Comparison of ENCODE assay signal across 7 mouse cellular contexts in genomic region chr15:99126816-99127365, GRCm38 (mm10). TPM values are rescaled to one million over a fixed set of nuclear protein-coding genes. Genes with fewer than 3 reads are reported as not detected.
DNase-seq lines count a peak whose midpoint lies in the region; ATAC-seq lines count a peak whose summit lies in the region.

No protein-coding gene starts in this region.

- peak overlapping the region; percentile 94 for H3K4me3 ChIP-seq in megakaryocyte, embryonic 14.5 days (replicated peaks)
- peak overlapping the region; percentile 98 for H3K4me3 ChIP-seq in brown adipose tissue, adult 24 weeks (ENCODE audit: insufficient read depth, low read depth, low read length)
- peak overlapping the region; percentile 87 for H3K4me3 ChIP-seq in heart, embryonic 15.5 days
- peak overlapping the region; percentile 43 for H3K4me3 ChIP-seq in macrophage (ENCODE audit: inconsistent target)

- H3K4me1 ChIP-seq in megakaryocyte, embryonic 14.5 days, result peaks cover 44% of the 10 kb centered on the region
- H3K4me1 ChIP-seq in brown adipose tissue, adult 24 weeks (ENCODE audit: control insufficient read depth, insufficient read depth, insufficient read length, low read length), result no peaks in the 10 kb centered on the region
- peaks cover 29% of the 10 kb centered on the region for H3K4me1 ChIP-seq in heart, embryonic 15.5 days (replicated peaks)

- peak overlapping the region; percentile 70 for H3K4me2 ChIP-seq in heart, embryonic 15.5 days

- peak overlapping the region; percentile 82 for H3K9ac ChIP-seq in heart, embryonic 15.5 days

- WGBS in heart, embryonic 15.5 days, result under 1% methylated on average over 35 of the region's 35 CpGs
- 13% methylated on average over 27 of the region's 35 CpGs for WGBS in macrophage (ENCODE audit: missing documents)

- no peak for ATAC-seq in megakaryocyte, adult 5-6 weeks (ENCODE audit: poor library complexity, severe bottlenecking)
- no peak for ATAC-seq in heart, embryonic 15.5 days (replicated peaks; ENCODE audit: insufficient number of reproducible peaks, insufficient read depth, low FRiP score, low read depth)

- H3K9me3 ChIP-seq in megakaryocyte, embryonic 14.5 days, result no peaks in the 10 kb centered on the region
- H3K9me3 ChIP-seq in heart, embryonic 15.5 days (replicated peaks), result no peaks in the 10 kb centered on the region

- H3K79me2 ChIP-seq in macrophage (ENCODE audit: inconsistent target), result no peaks in the 10 kb centered on the region

- peaks cover 4% of the 10 kb centered on the region for H3K36me3 ChIP-seq in megakaryocyte, embryonic 14.5 days (replicated peaks; ENCODE audit: low read length)
- no peaks in the 10 kb centered on the region for H3K36me3 ChIP-seq in heart, embryonic 15.5 days
- H3K36me3 ChIP-seq in macrophage (ENCODE audit: inconsistent target), result no peaks in the 10 kb centered on the region

- no peak overlapping the region for H3K27ac ChIP-seq in brown adipose tissue, adult 24 weeks (replicated peaks; ENCODE audit: low read depth, low read length)
- H3K27ac ChIP-seq in heart, embryonic 15.5 days, result peak overlapping the region; percentile 95
- no peak overlapping the region for H3K27ac ChIP-seq in macrophage

- peaks cover 8% of the 10 kb centered on the region for H3K27me3 ChIP-seq in megakaryocyte, embryonic 14.5 days (replicated peaks)
- H3K27me3 ChIP-seq in heart, embryonic 15.5 days, result no peaks in the 10 kb centered on the region

- intact Hi-C loops in left cerebral cortex, postnatal 14 days (cut with DNase I), result no loop called here
- intact Hi-C loops in left cerebral cortex, postnatal 10 days (cut with DNase I), result no loop called here

- DNase-seq in left cerebral cortex, postnatal 14 days (ENCODE audit: low spot score in 2 of 2), result no peak
- no peak for DNase-seq in left cerebral cortex, postnatal 10 days (ENCODE audit: extremely low spot score in 1 of 2, low spot score in 2 of 2)

RNA-seq across cellular contexts. Expression of gene Spats2, which starts 1.2 kb away (rescaled TPM):
- polyA plus RNA-seq in megakaryocyte, embryonic 14.5 days (2012; ENCODE audit: insufficient read depth, low replicate concordance), result 5.3 and 8.2 TPM in 2 replicates
- not detected in 2 replicates for total RNA-seq in megakaryocyte, adult 5-6 weeks (2015)
- total RNA-seq in megakaryocyte, adult 5-6 weeks (2017), result not detected in 2 replicates
- 8.5 and 10.9 TPM in 2 replicates for polyA plus RNA-seq in brown adipose tissue, adult 24 weeks (2012; ENCODE audit: insufficient read depth, insufficient read length, missing spikeins)
- polyA plus RNA-seq in heart, embryonic 15.5 days (2015; fragmentation: Nextera tagmentation; extraction: Ambion mirVana), result 27.3 and 28.7 TPM in 2 replicates
- 1 to 10 TPM in 23 of 26 experiments, under 1 TPM in 3; 0.58 to 7.9 (median 3.8) TPM for total RNA-seq in macrophage (2018; cell fraction: chromatin; rRNA removed)
- 1 to 10 TPM; 2.0 to 4.2 (median 3.1) TPM for total RNA-seq in macrophage (2018; cell fraction: cytosol; rRNA removed)
- 1 to 10 TPM in 25 of 26 experiments, under 1 TPM in 1; 0.86 to 5.4 (median 3.0) TPM for total RNA-seq in macrophage (2018; cell fraction: nucleus; rRNA removed)
- polyA plus RNA-seq in macrophage (2018), result 2.7 to 4.0 TPM (median 3.2 TPM) in 3 replicates
- 10 to 100 TPM; 36.7 to 37.2 TPM for total RNA-seq in left cerebral cortex, postnatal 14 days (2021)
- total RNA-seq in left cerebral cortex, postnatal 10 days (2021), result 10 to 100 TPM; 34.4 to 36.4 TPM

RNA-seq across cellular contexts. Expression of gene Dnajc22, which starts 33.9 kb away (rescaled TPM):
- polyA plus RNA-seq in megakaryocyte, embryonic 14.5 days (2012; ENCODE audit: insufficient read depth, low replicate concordance), result not detected in 2 replicates
- not detected in 2 replicates for total RNA-seq in megakaryocyte, adult 5-6 weeks (2015)
- 0.11 TPM in 1 of 2 replicates, not detected in the other for total RNA-seq in megakaryocyte, adult 5-6 weeks (2017)
- polyA plus RNA-seq in brown adipose tissue, adult 24 weeks (2012; ENCODE audit: insufficient read depth, insufficient read length, missing spikeins), result 6.8 and 9.6 TPM in 2 replicates
- 0.55 and 1.0 TPM in 2 replicates for polyA plus RNA-seq in heart, embryonic 15.5 days (2015; fragmentation: Nextera tagmentation; extraction: Ambion mirVana)
- not detected for total RNA-seq in macrophage (2018; cell fraction: chromatin; rRNA removed)
- total RNA-seq in macrophage (2018; cell fraction: cytosol; rRNA removed), result not detected
- not detected for total RNA-seq in macrophage (2018; cell fraction: nucleus; rRNA removed)
- polyA plus RNA-seq in macrophage (2018), result not detected in 3 replicates
- total RNA-seq in left cerebral cortex, postnatal 14 days (2021), result not detected
- not detected for total RNA-seq in left cerebral cortex, postnatal 10 days (2021)

RNA-seq across cellular contexts. Expression of gene C1ql4, which starts 39.3 kb away (rescaled TPM):
- not detected in 2 replicates for polyA plus RNA-seq in megakaryocyte, embryonic 14.5 days (2012; ENCODE audit: insufficient read depth, low replicate concordance)
- not detected in 2 replicates for total RNA-seq in megakaryocyte, adult 5-6 weeks (2015)
- not detected in 2 replicates for total RNA-seq in megakaryocyte, adult 5-6 weeks (2017)
- not detected in 2 replicates for polyA plus RNA-seq in brown adipose tissue, adult 24 weeks (2012; ENCODE audit: insufficient read depth, insufficient read length, missing spikeins)
- 0.15 and 0.26 TPM in 2 replicates for polyA plus RNA-seq in heart, embryonic 15.5 days (2015; fragmentation: Nextera tagmentation; extraction: Ambion mirVana)
- not detected for total RNA-seq in macrophage (2018; cell fraction: chromatin; rRNA removed)
- not detected for total RNA-seq in macrophage (2018; cell fraction: cytosol; rRNA removed)
- total RNA-seq in macrophage (2018; cell fraction: nucleus; rRNA removed), result not detected
- polyA plus RNA-seq in macrophage (2018), result not detected in 3 replicates
- not detected for total RNA-seq in left cerebral cortex, postnatal 14 days (2021)
- not detected for total RNA-seq in left cerebral cortex, postnatal 10 days (2021)

RNA-seq across cellular contexts. Expression of gene Troap, which starts 52.5 kb away (rescaled TPM):
- polyA plus RNA-seq in megakaryocyte, embryonic 14.5 days (2012; ENCODE audit: insufficient read depth, low replicate concordance), result 27.8 and 75.4 TPM in 2 replicates
- 27.1 and 37.2 TPM in 2 replicates for total RNA-seq in megakaryocyte, adult 5-6 weeks (2015)
- 27.9 and 28.3 TPM in 2 replicates for total RNA-seq in megakaryocyte, adult 5-6 weeks (2017)
- polyA plus RNA-seq in brown adipose tissue, adult 24 weeks (2012; ENCODE audit: insufficient read depth, insufficient read length, missing spikeins), result not detected in 2 replicates
- polyA plus RNA-seq in heart, embryonic 15.5 days (2015; fragmentation: Nextera tagmentation; extraction: Ambion mirVana), result 26.8 and 27.9 TPM in 2 replicates
- 10 to 100 TPM in 3 of 26 experiments, 1 to 10 TPM in 22, under 1 TPM in 1; 1.00 to 24.6 (median 3.1) TPM for total RNA-seq in macrophage (2018; cell fraction: chromatin; rRNA removed)
- 1 to 10 TPM in 7 of 26 experiments, under 1 TPM in 18, not detected in 1; 0.08 to 2.0 (median 0.55) TPM for total RNA-seq in macrophage (2018; cell fraction: cytosol; rRNA removed)
- 10 to 100 TPM in 1 of 26 experiments, 1 to 10 TPM in 18, under 1 TPM in 5, not detected in 2; 0.35 to 12.5 (median 1.5) TPM for total RNA-seq in macrophage (2018; cell fraction: nucleus; rRNA removed)
- 2.4 to 2.6 TPM in 2 of 3 replicates, not detected in the other for polyA plus RNA-seq in macrophage (2018)
- 1 to 10 TPM; 1.0 to 1.1 TPM for total RNA-seq in left cerebral cortex, postnatal 14 days (2021)
- 1 to 10 TPM; 1.4 to 2.2 TPM for total RNA-seq in left cerebral cortex, postnatal 10 days (2021)

Comparison
In these comparisons a context has a peak if more than half of its experiments do, and no peak if none do; other contexts are left out.
1. H3K4me3 ChIP-seq: peak in every context shown above with its lines; median percentile 98 in brown adipose tissue, adult 24 weeks; 94 in megakaryocyte, embryonic 14.5 days; 87 in heart, embryonic 15.5 days; 43 in macrophage.